Mouse (Mus musculus) cortical plate, adult 2 months (tissue): Measurements from ENCODE around the gene Ppp2r1b.

Source experiments
- CTCF ChIP-seq: fragments of 200-500 bp; IDR thresholded peaks from 2 replicates; pipeline ENCODE4 v1.5.1; 2011; ENCODE audit warnings: mild to moderate bottlenecking, control low read depth, low read length; ENCODE audit not compliant: insufficient read depth; ENCODE audit errors: extremely low read depth
- POLR2A ChIP-seq: fragments of 200-500 bp; IDR thresholded peaks from 2 replicates; pipeline ENCODE4 v1.6.1; 2011; ENCODE audit warnings: mild to moderate bottlenecking, low read length, control low read depth; ENCODE audit not compliant: insufficient read depth; ENCODE audit errors: extremely low read depth

GRCm38 (mm10) chr9:50816512-50816911 lies 28.6 kb upstream of the Ppp2r1b start:
- no peak for TF ChIP-seq CTCF
- no peak for TF ChIP-seq POLR2A
